Mouse (Mus musculus): ENCODE results near the gene Aloxe3.

- TF ChIP-seq CTCF (IDR thresholded peaks at IDR 0.05; ENCODE audit: control insufficient read depth, insufficient read depth, low read length) (no peak), POLR2A (IDR thresholded peaks at IDR 0.05; ENCODE audit: borderline replicate concordance, control insufficient read depth, low read depth, low read length) (peak; percentile 65; the same call in 1 of the 2 replicates)
These were observed 37.4 kb upstream of the Aloxe3 start, which contains the start of gene Vamp2 for GRCm38 (mm10) chr11:69088103-69088855.

Data from bone marrow, adult 2 months (tissue).